Mouse (Mus musculus) bone marrow, adult 2 months (tissue): ENCODE data around the gene Mbl2.

Experiments used
- CTCF ChIP-seq: fragments of 200-500 bp; IDR thresholded peaks from 2 replicates; pipeline ENCODE4 v1.5.1; 2011; ENCODE audit warnings: low read length, control low read depth; ENCODE audit not compliant: control insufficient read depth, insufficient read depth
- POLR2A ChIP-seq: fragments of 200-500 bp; IDR thresholded peaks from 2 replicates; pipeline ENCODE4 v1.6.1; 2011; ENCODE audit warnings: low read depth, mild to moderate bottlenecking, control low read depth, low read length, borderline replicate concordance; ENCODE audit not compliant: control insufficient read depth

DNA sequence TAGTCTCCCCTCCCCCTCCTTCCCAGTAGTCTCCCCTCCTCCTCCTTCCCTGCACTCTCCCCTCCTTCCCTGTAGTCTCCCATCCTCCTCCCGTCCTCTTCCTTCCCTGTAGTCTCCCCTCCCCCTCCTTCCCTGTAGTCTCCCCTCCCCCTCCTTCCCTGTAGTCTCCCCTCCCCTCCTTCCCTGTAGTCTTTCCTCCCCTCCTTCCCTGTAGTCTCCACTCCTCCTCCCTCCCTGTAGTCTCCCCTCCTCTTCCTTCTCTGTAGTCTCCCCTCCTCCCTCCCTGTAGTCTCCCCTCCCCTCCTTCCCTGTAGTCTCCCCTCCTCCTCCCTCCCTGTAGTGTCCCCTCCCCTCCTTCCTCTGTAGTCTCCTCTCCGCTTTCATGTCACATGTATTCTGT lies 18.7 kb upstream of the Mbl2 start:
- TF ChIP-seq CTCF = no peak
- TF ChIP-seq POLR2A = no peak
